Mouse (Mus musculus): ENCODE results near the gene Sp9. TPM values are rescaled to one million over a fixed set of nuclear protein-coding genes. Genes with fewer than 3 reads are reported as not detected.

Gene Sp9
- polyA plus RNA-seq, 1 experiment from 2014 or later = not detected

- Histone ChIP-seq H3K4me3 (replicated peaks; ENCODE audit: low read length) (no peak overlapping the region), H3K27ac (ENCODE audit: low read length) (no peak overlapping the region), H3K4me2 (ENCODE audit: low read depth, low read length) (no peak overlapping the region), H3K9me3 (replicated peaks; ENCODE audit: control insufficient read depth, low read length) (no peaks in the 10 kb centered on the region), H3K4me1 (ENCODE audit: control insufficient read depth, insufficient read depth, low read length) (peaks cover 16% of the 10 kb centered on the region), H3K27me3 (ENCODE audit: control insufficient read depth, insufficient read depth, low read length) (peaks cover 85% of the 10 kb centered on the region), H3K9ac (ENCODE audit: low read length) (no peak overlapping the region), H3K36me3 (ENCODE audit: control insufficient read depth, insufficient read depth, low read length) (no peaks in the 10 kb centered on the region)
- 43% methylated on average over 1 of the region's 1 CpGs for WGBS
- no peak for ATAC-seq (ENCODE audit: insufficient read depth, low FRiP score)
Measured at GRCm38 (mm10) chr2:73266623-73267022, 5.1 kb upstream of the Sp9 start.

- no peak overlapping the region for H3K4me2 ChIP-seq (ENCODE audit: low read depth, low read length)
- H3K27me3 ChIP-seq (ENCODE audit: control insufficient read depth, insufficient read depth, low read length) = peaks cover 87% of the 10 kb centered on the region
- no peak overlapping the region for H3K27ac ChIP-seq (ENCODE audit: low read length)
- peaks cover 19% of the 10 kb centered on the region for H3K4me1 ChIP-seq (ENCODE audit: control insufficient read depth, insufficient read depth, low read length)
- WGBS = 20% methylated on average over 3 of the region's 3 CpGs
- no peak overlapping the region for H3K9ac ChIP-seq (ENCODE audit: low read length)
- no peaks in the 10 kb centered on the region for H3K36me3 ChIP-seq (ENCODE audit: control insufficient read depth, insufficient read depth, low read length)
- H3K4me3 ChIP-seq (replicated peaks; ENCODE audit: low read length) = no peak overlapping the region
- no peak for ATAC-seq (ENCODE audit: insufficient read depth, low FRiP score)
- no peaks in the 10 kb centered on the region for H3K9me3 ChIP-seq (replicated peaks; ENCODE audit: control insufficient read depth, low read length)
Measured at GRCm38 (mm10) chr2:73267231-73267630, 4.5 kb upstream of the Sp9 start.

- no peak for ATAC-seq (ENCODE audit: insufficient read depth, low FRiP score)
- Histone ChIP-seq H3K4me3 (replicated peaks; ENCODE audit: low read length) (no peak overlapping the region), H3K36me3 (ENCODE audit: control insufficient read depth, insufficient read depth, low read length) (no peaks in the 10 kb centered on the region), H3K27me3 (ENCODE audit: control insufficient read depth, insufficient read depth, low read length) (peaks cover 85% of the 10 kb centered on the region), H3K9ac (ENCODE audit: low read length) (no peak overlapping the region), H3K4me1 (ENCODE audit: control insufficient read depth, insufficient read depth, low read length) (peaks cover 21% of the 10 kb centered on the region), H3K4me2 (ENCODE audit: low read depth, low read length) (no peak overlapping the region), H3K27ac (ENCODE audit: low read length) (no peak overlapping the region), H3K9me3 (replicated peaks; ENCODE audit: control insufficient read depth, low read length) (no peaks in the 10 kb centered on the region)
- WGBS = 7% methylated on average over 4 of the region's 4 CpGs
Measured at GRCm38 (mm10) chr2:73267818-73268217, 3.9 kb upstream of the Sp9 start.

GRCm38 (mm10) chr2:73268281-73268680, 3.4 kb upstream of the Sp9 start:
- H3K9me3 ChIP-seq (replicated peaks; ENCODE audit: control insufficient read depth, low read length) = no peaks in the 10 kb centered on the region
- no peak for ATAC-seq (ENCODE audit: insufficient read depth, low FRiP score)
- no peak overlapping the region for H3K4me2 ChIP-seq (ENCODE audit: low read depth, low read length)
- 4% methylated on average over 12 of the region's 12 CpGs for WGBS
- no peak overlapping the region for H3K4me3 ChIP-seq (replicated peaks; ENCODE audit: low read length)
- no peak overlapping the region for H3K9ac ChIP-seq (ENCODE audit: low read length)
- no peak overlapping the region for H3K27ac ChIP-seq (ENCODE audit: low read length)
- H3K36me3 ChIP-seq (ENCODE audit: control insufficient read depth, insufficient read depth, low read length) = no peaks in the 10 kb centered on the region
- peaks cover 23% of the 10 kb centered on the region for H3K4me1 ChIP-seq (ENCODE audit: control insufficient read depth, insufficient read depth, low read length)
- peaks cover 81% of the 10 kb centered on the region for H3K27me3 ChIP-seq (ENCODE audit: control insufficient read depth, insufficient read depth, low read length)

GRCm38 (mm10) chr2:73268836-73269395, 2.8 kb upstream of the Sp9 start:
- Histone ChIP-seq H3K36me3 (ENCODE audit: control insufficient read depth, insufficient read depth, low read length) (no peaks in the 10 kb centered on the region), H3K27me3 (ENCODE audit: control insufficient read depth, insufficient read depth, low read length) (peaks cover 82% of the 10 kb centered on the region), H3K9ac (ENCODE audit: low read length) (no peak overlapping the region), H3K27ac (ENCODE audit: low read length) (no peak overlapping the region), H3K4me2 (ENCODE audit: low read depth, low read length) (no peak overlapping the region), H3K4me1 (ENCODE audit: control insufficient read depth, insufficient read depth, low read length) (peaks cover 25% of the 10 kb centered on the region), H3K9me3 (replicated peaks; ENCODE audit: control insufficient read depth, low read length) (no peaks in the 10 kb centered on the region), H3K4me3 (replicated peaks; ENCODE audit: low read length) (no peak overlapping the region)
- 7% methylated on average over 8 of the region's 8 CpGs for WGBS
- ATAC-seq (ENCODE audit: insufficient read depth, low FRiP score) = no peak

- Histone ChIP-seq H3K9ac (ENCODE audit: low read length) (no peak overlapping the region), H3K27me3 (ENCODE audit: control insufficient read depth, insufficient read depth, low read length) (peaks cover 83% of the 10 kb centered on the region), H3K9me3 (replicated peaks; ENCODE audit: control insufficient read depth, low read length) (no peaks in the 10 kb centered on the region), H3K4me1 (ENCODE audit: control insufficient read depth, insufficient read depth, low read length) (peaks cover 26% of the 10 kb centered on the region), H3K27ac (ENCODE audit: low read length) (no peak overlapping the region), H3K4me2 (ENCODE audit: low read depth, low read length) (no peak overlapping the region), H3K36me3 (ENCODE audit: control insufficient read depth, insufficient read depth, low read length) (no peaks in the 10 kb centered on the region), H3K4me3 (replicated peaks; ENCODE audit: low read length) (no peak overlapping the region)
- 4% methylated on average over 17 of the region's 17 CpGs for WGBS
- ATAC-seq (ENCODE audit: insufficient read depth, low FRiP score) = no peak
Measured at GRCm38 (mm10) chr2:73269666-73270065, 2.1 kb upstream of the Sp9 start.

GRCm38 (mm10) chr2:73270071-73270592, 1.6 kb upstream of the Sp9 start:
- H3K4me1 ChIP-seq (ENCODE audit: control insufficient read depth, insufficient read depth, low read length) = peaks cover 26% of the 10 kb centered on the region
- H3K4me2 ChIP-seq (ENCODE audit: low read depth, low read length) = no peak overlapping the region
- H3K36me3 ChIP-seq (ENCODE audit: control insufficient read depth, insufficient read depth, low read length) = no peaks in the 10 kb centered on the region
- H3K4me3 ChIP-seq (replicated peaks; ENCODE audit: low read length) = no peak overlapping the region
- 3% methylated on average over 14 of the region's 14 CpGs for WGBS
- H3K9ac ChIP-seq (ENCODE audit: low read length) = no peak overlapping the region
- H3K27ac ChIP-seq (ENCODE audit: low read length) = no peak overlapping the region
- no peaks in the 10 kb centered on the region for H3K9me3 ChIP-seq (replicated peaks; ENCODE audit: control insufficient read depth, low read length)
- peaks cover 80% of the 10 kb centered on the region for H3K27me3 ChIP-seq (ENCODE audit: control insufficient read depth, insufficient read depth, low read length)
- ATAC-seq (ENCODE audit: insufficient read depth, low FRiP score) = no peak

- no peaks in the 10 kb centered on the region for H3K36me3 ChIP-seq (ENCODE audit: control insufficient read depth, insufficient read depth, low read length)
- H3K4me2 ChIP-seq (ENCODE audit: low read depth, low read length) = no peak overlapping the region
- H3K4me1 ChIP-seq (ENCODE audit: control insufficient read depth, insufficient read depth, low read length) = peaks cover 26% of the 10 kb centered on the region
- H3K27ac ChIP-seq (ENCODE audit: low read length) = no peak overlapping the region
- H3K9me3 ChIP-seq (replicated peaks; ENCODE audit: control insufficient read depth, low read length) = no peaks in the 10 kb centered on the region
- ATAC-seq (ENCODE audit: insufficient read depth, low FRiP score) = no peak
- WGBS = 2% methylated on average over 38 of the region's 38 CpGs
- no peak overlapping the region for H3K4me3 ChIP-seq (replicated peaks; ENCODE audit: low read length)
- no peak overlapping the region for H3K9ac ChIP-seq (ENCODE audit: low read length)
- peaks cover 73% of the 10 kb centered on the region for H3K27me3 ChIP-seq (ENCODE audit: control insufficient read depth, insufficient read depth, low read length)
Measured at GRCm38 (mm10) chr2:73270593-73271458, 899 bp upstream of the Sp9 start.

Measured in stomach, embryonic 16.5 days (tissue).